Mouse (Mus musculus) skeletal muscle tissue, adult 2 months (tissue): ENCODE results near the gene Dapk3.
"Not testable (repeated sequence)": the region's sequence is repeated elsewhere in the genome, so short reads cannot be mapped to it uniquely, and the experiment has no call there.

Source experiments
- DNase-seq: peaks from one replicate; pipeline ENCODE4 v3.0.0-alpha.2; 2012; ENCODE audit warnings: low read depth, low spot score

Dapk3 gene

GRCm38 (mm10) chr10:81145778-81146177 is 37.0 kb upstream of the Dapk3 start:
- DNase-seq: no peak

- no peak for DNase-seq
Observed at GRCm38 (mm10) chr10:81146296-81146695, 36.5 kb upstream of the Dapk3 start.

- DNase-seq: no peak
Observed at GRCm38 (mm10) chr10:81151261-81151660, 31.5 kb upstream of the Dapk3 start.

- no peak for DNase-seq
Observed at GRCm38 (mm10) chr10:81152609-81153008, 30.2 kb upstream of the Dapk3 start.

GRCm38 (mm10) chr10:81154313-81154712 is 28.5 kb upstream of the Dapk3 start:
- no peak for DNase-seq

GRCm38 (mm10) chr10:81154736-81155135 is 28.1 kb upstream of the Dapk3 start:
- no peak for DNase-seq

- DNase-seq: no peak
Observed at GRCm38 (mm10) chr10:81161602-81162317, 21.0 kb upstream of the Dapk3 start.

- no peak for DNase-seq
Observed at GRCm38 (mm10) chr10:81162318-81162652, 20.5 kb upstream of the Dapk3 start.

GRCm38 (mm10) chr10:81165118-81165517 is 17.7 kb upstream of the Dapk3 start:
- DNase-seq: no peak

- DNase-seq: peak; percentile 99
Observed at GRCm38 (mm10) chr10:81167200-81168086, 15.4 kb upstream of the Dapk3 start, which contains the start of gene Pias4. TSS of gene Pias4 (minus strand) at chr10:81167923.

GRCm38 (mm10) chr10:81168087-81168431 is 14.7 kb upstream of the Dapk3 start:
- DNase-seq: no peak

- peak; percentile 85 for DNase-seq
Observed at GRCm38 (mm10) chr10:81168521-81169244, 14.1 kb upstream of the Dapk3 start.

GRCm38 (mm10) chr10:81169411-81169900 is 13.3 kb upstream of the Dapk3 start:
- not testable (repeated sequence) for DNase-seq

- peak; percentile 89 for DNase-seq
Observed at GRCm38 (mm10) chr10:81173132-81173531, 9.7 kb upstream of the Dapk3 start.

GRCm38 (mm10) chr10:81174617-81175344 is 8.0 kb upstream of the Dapk3 start:
- peak; percentile 80 for DNase-seq

GRCm38 (mm10) chr10:81175345-81175701 is 7.5 kb upstream of the Dapk3 start:
- DNase-seq: not testable (repeated sequence)

- DNase-seq: no peak
Observed at GRCm38 (mm10) chr10:81175936-81176465, 6.8 kb upstream of the Dapk3 start.

- DNase-seq: peak; percentile 99
Observed at GRCm38 (mm10) chr10:81176466-81177271, 6.1 kb upstream of the Dapk3 start, which contains the start of gene Eef2. TSS of gene Eef2 (plus strand) at chr10:81176631.

- peak; percentile 51 for DNase-seq
Observed at GRCm38 (mm10) chr10:81177491-81177925, 5.3 kb upstream of the Dapk3 start.
